Mouse (Mus musculus) gastrocnemius, adult 8-10 months (tissue): ENCODE results near the gene Olfr237-ps1. TPM values are rescaled to one million over a fixed set of nuclear protein-coding genes. Genes with fewer than 3 reads are reported as not detected.
"Not testable (repeated sequence)": the region's sequence is repeated elsewhere in the genome, so short reads cannot be mapped to it uniquely, and the experiment has no call there.

Experiments used
- DNase-seq, 2 experiments: peaks; one replicate each; pipeline ENCODE4 v3.0.0; 2022; ENCODE audit warnings: low spot score in 2 of 2
- total RNA-seq, 4 experiments: library from RNA; stranded (reverse); gene quantifications; 2 replicates each; pipeline ENCODE4 v1.2.4; 2022

Gene Olfr237-ps1
- not detected for total RNA-seq

DNA sequence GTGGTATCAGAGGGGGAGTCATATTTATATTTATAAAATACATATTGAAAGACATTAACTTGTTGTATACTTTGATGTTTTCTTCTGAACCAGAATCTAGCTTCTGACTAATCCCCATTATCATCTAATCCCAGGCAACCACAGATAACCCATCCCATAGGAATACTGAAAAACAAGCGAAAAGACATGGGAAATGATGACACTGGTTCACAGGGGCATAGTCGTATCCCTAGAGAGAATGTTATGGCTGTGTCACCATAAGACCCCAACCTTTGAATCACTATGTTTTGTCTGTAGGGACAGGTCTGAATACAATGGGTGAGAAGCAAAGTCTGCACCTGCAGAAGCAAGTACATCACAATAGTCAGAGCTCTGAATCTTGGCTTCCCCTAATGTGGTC lies at the start of gene Olfr237-ps1:
Gene Olfr237-ps1 (plus strand): TSS at position 301 of the 400 bp plus-strand sequence.
- DNase-seq, result not testable (repeated sequence)

DNA sequence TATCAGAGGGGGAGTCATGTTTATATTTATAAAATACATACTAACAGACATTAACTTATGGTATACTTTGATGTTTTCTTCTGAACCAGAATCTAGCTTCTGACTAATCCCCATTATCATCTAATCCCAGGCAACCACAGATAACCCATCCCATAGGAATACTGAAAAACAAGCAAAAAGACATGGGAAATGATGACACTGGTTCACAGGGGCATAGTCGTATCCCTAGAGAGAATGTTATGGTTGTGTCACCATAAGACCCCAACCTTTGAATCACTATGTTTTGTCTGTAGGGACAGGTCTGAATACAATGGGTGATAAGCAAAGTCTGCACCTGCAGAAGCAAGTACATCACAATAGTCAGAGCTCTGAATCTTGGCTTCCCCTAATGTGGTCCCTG lies 40.3 kb upstream of the Olfr237-ps1 start, which contains the start of gene Olfr441:
Gene Olfr441 (plus strand): TSS at position 301 of the 400 bp plus-strand sequence.
- not testable (repeated sequence) for DNase-seq

DNA sequence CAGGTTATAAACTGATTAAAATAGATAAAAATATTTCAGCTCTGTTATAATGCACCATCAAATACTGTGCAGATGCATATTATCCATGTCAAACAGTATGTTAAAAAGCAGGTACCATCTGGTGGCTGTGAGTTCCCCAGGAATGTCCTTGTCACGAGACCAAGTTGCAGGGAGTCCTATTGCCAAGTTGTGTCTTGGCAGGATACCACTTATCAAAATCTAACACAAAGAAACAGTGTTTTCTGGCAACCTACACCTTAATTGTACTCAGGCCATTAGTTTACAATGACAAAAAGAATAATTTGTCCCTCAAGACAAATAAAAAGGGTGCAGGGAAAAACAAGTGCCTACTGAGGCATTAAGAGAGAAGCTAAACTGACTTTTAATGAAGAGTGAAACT lies 13.1 kb downstream of the Olfr237-ps1 start:
- DNase-seq, result no peak

DNA sequence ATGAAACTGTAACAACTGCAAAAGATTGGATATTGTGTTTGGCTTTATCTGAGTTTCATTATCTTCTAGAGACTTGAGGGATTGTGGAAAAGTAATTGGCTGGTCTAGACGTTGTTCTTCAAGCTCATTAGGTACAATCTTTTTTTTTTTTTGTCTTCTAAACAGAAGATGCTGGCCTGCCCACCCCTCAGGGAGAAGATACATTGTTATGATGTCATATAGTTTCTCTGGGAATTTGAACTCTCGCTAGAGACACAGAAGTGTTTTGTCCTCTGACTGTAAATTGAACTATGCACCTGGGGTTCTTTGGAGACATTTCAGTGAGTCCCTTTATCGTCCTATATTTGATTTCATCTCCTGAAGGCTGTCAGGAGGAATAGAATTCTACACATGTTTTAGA lies 16.6 kb downstream of the Olfr237-ps1 start, which contains the start of gene Olfr437:
Gene Olfr437 (plus strand): TSS at position 301 of the 400 bp plus-strand sequence.
- no peak for DNase-seq

DNA sequence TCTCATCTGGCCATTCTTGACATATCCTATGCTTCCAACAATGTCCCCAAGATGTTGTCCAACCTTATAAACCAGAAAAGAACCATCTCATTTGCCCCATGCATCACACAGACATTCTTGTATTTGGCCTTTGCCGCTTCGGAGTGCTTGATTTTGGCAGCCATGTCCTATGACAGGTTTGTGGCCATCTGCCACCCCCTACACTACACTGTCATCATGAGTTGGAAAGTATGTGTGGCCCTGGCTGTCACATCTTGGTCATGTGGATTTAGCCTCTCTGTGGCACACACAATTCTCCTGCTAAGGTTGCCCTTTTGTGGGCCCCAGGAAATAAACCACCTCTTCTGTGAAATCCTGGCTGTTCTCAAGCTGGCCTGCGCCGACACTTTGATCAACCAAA lies 20.9 kb downstream of the Olfr237-ps1 start:
- DNase-seq, result no peak

DNA sequence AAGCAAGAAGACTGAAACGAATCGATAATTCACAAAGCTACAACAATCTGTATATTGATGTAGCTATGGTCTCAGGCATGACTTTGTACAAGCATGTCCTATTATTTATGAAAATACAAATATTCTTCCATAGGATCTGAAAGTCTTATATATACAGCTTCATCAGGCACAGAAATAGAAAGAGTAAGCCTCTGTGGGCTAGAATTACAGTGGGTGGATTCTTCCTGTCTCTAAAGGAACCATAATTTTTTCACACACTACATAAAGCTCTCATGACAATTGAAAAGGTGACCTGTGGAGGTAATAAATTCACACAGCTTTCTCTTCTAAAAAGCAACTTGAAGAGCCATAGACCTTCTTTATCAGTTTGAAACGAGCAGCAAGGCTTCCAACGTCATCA lies 25.5 kb downstream of the Olfr237-ps1 start, which contains the start of gene Olfr13:
Gene Olfr13 (plus strand): TSS at position 301 of the 400 bp plus-strand sequence.
- DNase-seq, result no peak

DNA sequence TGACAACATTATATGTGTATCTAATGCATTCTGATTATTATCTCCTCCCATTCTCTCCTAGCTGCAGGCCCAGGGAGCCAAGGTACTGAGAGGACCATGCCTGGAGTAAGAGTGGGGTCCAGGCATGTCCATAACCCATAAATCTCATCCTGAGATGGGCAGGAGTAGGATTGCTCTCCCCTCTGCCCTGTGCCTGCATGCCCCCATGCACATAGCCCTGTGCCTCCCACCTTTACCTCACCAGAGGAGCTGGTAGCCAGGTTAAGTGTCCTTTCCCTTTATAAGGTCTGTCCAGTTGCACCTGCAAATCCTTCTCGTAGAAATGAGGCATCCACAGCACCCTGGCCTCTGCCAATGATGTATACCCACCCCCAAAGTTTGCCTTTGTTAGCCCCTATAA lies 31.8 kb downstream of the Olfr237-ps1 start:
- no peak for DNase-seq

DNA sequence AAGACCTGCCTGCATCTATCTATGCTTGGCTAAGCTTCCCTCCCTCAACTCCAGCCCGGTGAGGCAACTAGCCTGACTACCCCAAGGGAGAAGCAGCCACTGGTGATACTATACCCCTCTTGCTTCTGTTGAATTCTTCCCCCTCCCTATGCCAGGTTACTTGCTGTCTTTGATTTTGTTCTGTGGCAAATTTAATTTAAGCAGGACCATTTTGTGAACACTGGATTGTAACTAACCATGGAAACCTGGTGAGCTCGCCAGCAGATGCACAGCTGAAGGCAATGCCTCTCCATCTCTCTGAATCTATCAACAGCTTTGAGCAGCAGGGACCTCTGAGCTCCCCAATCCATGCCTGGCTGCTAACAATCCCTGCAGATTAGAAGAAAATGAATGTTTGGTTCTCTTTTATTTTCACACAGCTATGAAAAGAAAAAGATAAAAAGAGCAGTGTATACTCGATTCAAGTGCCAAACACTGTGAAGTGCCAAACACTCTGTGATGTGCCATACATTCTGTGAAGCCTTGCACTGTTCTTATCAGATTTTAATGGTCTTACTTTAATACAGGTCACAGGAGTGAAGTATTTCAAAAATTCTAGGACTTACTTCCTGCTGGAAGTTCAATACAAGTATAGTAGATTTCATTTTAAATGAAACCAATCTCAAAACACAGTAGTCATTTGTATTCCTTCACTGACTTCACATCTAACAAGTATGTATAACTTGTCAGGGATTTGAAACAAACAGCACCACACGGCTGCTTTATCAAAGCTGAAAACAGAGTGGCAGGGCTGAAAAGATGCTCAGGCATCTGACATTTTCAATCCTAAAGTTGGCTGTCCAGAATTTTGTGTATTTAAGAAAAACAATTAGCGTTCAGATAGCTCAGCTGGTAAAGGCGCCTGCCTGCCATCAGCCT lies 32.5 kb downstream of the Olfr237-ps1 start:
- DNase-seq, result no peak

DNA sequence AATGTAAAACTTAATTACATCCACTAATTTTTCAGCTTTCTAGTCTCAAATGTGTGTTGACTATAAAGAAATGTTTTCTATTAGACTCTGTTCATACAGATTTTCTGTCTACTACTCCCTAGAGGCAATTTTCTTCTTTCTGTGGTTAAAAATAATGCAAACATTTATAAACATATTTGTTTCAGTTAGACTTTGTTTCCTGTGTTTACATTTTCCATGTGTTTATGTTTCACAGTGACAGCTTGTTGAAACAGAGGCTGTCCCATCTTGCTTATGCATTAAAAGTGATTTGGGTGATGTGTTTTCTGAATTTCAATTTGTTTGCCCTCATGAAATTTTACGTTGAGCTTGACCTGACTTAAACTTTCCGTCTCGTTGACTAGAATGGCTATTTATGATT lies 44.6 kb downstream of the Olfr237-ps1 start:
- DNase-seq, result no peak

DNA sequence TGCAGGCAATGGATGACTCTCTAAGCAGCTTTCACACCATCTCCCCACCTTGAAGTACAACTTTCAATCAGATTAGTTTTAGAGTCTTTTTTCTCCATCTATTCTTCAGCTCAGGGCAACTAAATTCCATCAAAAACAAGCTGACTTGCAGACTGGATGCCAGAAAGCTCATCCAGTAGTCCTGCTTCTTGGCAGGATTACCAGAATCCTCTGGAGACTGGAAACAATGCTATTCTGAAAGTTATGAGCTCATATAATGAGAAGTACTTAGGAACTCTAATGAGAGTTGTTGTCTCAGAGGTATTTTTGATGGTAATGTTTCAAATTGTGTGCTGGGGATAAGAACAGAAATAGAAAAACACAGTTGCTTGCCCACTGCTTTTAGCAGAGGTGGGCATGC lies 50.4 kb downstream of the Olfr237-ps1 start, which contains the start of gene Olfr435:
Gene Olfr435 (plus strand): TSS at position 366 of the 400 bp plus-strand sequence.
- DNase-seq, result no peak

DNA sequence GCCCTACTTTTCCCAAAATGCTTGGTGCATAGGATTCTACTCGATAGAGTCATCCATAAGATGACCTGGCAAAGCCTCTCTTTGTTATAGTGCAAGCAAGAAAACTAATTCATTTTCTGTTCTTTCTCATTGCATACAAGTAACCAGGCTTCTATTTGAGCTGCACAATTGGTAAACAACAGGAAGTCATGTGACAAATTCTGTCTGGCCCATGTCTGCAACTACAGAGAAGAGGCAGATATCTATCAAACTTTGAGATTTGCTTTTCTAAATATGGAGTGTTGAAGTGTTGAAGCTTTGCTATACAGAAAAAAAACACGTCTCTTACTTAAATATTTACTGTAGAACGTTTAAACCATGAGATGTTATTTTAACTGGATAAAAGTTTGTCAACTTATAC lies 51.7 kb downstream of the Olfr237-ps1 start:
- no peak for DNase-seq

DNA sequence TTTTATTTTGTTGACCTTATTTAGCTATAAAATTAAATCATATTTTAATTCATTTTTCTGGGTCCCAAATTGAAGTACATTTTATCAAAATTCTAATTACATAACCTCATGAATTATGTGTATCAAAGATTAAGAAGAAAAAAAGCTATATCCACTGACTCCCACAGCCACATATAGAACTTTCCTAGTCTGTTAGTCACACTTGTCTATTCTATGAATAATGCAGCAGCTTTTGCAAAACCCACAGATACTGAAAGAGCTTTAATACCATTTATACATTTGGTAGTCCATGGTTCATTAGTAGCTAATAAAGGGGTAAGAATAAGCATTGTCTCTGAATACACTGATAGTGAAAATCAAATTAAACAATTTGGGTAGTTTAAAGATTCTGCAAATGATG lies 56.4 kb downstream of the Olfr237-ps1 start:
- no peak for DNase-seq

DNA sequence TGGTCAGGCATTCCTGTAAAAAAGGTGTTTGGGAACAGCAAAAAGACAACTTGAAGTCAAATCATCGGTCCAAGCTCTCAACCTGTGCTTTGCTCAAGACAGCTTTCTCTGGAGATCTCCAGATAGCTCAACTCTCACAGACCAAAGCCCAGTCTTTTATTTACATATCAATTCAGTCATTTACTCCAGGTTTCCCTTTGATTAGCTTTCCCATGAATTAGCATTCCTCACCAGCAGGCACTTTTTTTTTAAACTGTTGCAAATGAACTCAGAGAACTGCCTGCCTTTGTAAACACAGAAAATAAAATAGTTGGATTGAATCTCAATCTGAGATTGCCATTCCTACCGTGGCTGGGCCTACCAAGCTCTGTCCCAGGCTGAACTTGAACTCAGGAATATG lies 59.0 kb downstream of the Olfr237-ps1 start:
- DNase-seq, result no peak

Other genes with a start within 250 kb of the Olfr237-ps1 start
- gene Olfr447, start 237.7 kb upstream of the Olfr237-ps1 start, total RNA-seq, result not detected
- gene Olfr446, start 225.2 kb upstream of the Olfr237-ps1 start, total RNA-seq, result not detected
- gene Olfr444, start 197.5 kb upstream of the Olfr237-ps1 start, total RNA-seq, result not detected
- gene Olfr441, start 40.2 kb upstream of the Olfr237-ps1 start, total RNA-seq, result not detected
- not detected for gene Olfr437, start 16.7 kb downstream of the Olfr237-ps1 start, total RNA-seq
- not detected for gene Olfr13, start 25.6 kb downstream of the Olfr237-ps1 start, total RNA-seq
- not detected for gene Olfr435, start 50.6 kb downstream of the Olfr237-ps1 start, total RNA-seq
- gene Olfr434, start 66.5 kb downstream of the Olfr237-ps1 start, total RNA-seq, result not detected
- gene Olfr47, start 85.0 kb downstream of the Olfr237-ps1 start, total RNA-seq, result not detected
- gene Arhgef5, start 119.0 kb downstream of the Olfr237-ps1 start, total RNA-seq, result 1 to 10 TPM; 1.9 to 3.4 (median 2.7) TPM
- not detected for gene Nobox, start 163.0 kb downstream of the Olfr237-ps1 start, total RNA-seq